Mouse (Mus musculus) erythroblast, embryonic 14.5 days (primary cell): ENCODE data around the gene Mydgf.

Experiments
- GATA1 ChIP-seq: IDR thresholded peaks from 2 replicates; pipeline ENCODE4 v1.6.1; 2012; ENCODE audit warnings: low read length, inconsistent platforms, mixed read lengths
- TAL1 ChIP-seq: IDR thresholded peaks from 3 replicates; pipeline ENCODE4 v1.6.1; 2012; ENCODE audit warnings: low read length, inconsistent platforms, mixed read lengths

DNA sequence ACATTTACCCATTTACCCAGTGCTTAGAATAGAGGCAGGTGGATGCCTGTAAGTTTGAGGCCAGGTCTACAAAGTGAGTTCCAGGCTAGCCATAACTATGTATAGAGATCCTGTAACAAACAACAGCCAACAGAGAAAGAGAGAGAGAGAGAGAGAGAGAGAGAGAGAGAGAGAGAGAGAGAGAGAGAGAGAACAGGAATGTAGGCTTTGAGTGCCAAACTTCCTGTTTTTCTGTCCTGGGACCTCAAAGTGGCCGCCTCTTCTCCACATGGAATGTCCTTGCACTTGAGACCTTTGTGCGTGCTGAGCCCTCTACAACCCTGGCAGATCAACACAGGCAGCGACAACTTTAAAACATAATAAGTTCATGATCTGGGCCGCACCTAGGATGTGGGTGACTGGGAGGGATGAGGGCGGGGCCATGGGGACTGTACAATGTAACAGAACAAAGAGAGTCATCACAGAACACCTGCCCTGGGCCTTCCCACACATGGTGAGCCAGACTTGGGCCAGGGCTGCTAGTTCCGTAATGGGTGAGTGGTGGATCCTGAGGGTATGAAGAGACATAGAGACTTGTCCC, 20.1 kb downstream of the Mydgf start:
- TF ChIP-seq TAL1 = no peak
- TF ChIP-seq GATA1 = no peak
